Mouse (Mus musculus): Measurements from ENCODE around the gene Fmnl3.

GRCm38 (mm10) chr15:99310617-99311016 lies 59.7 kb downstream of the Fmnl3 start:
- TF ChIP-seq CTCF (IDR thresholded peaks at IDR 0.05 in 2 of 3, conservative IDR thresholded peaks at IDR 0.05 in 1 of 3; ENCODE audit: control insufficient read depth in 1 of 3, insufficient read depth in 1 of 3, low read depth in 2 of 3, low read length in 3 of 3, poor library complexity in 1 of 3, severe bottlenecking in 1 of 3) = no peak
- no peak for TF ChIP-seq BHLHE40 (IDR thresholded peaks at IDR 0.05; ENCODE audit: borderline replicate concordance, low read depth, low read length)
- no peak for TF ChIP-seq POLR2A (IDR thresholded peaks at IDR 0.05; ENCODE audit: control insufficient read depth in 1 of 2, insufficient read depth in 1 of 2, low read depth in 1 of 2, low read length in 2 of 2, poor library complexity in 1 of 2)
- no peak for TF ChIP-seq JUND (IDR thresholded peaks at IDR 0.05; ENCODE audit: low read depth, low read length)
- TF ChIP-seq E2F4 (IDR thresholded peaks at IDR 0.05; ENCODE audit: borderline replicate concordance, low read depth, low read length) = no peak
- TF ChIP-seq GATA1 (IDR thresholded peaks at IDR 0.05; ENCODE audit: low read depth, low read length) = no peak
- no peak for TF ChIP-seq NELFE (IDR thresholded peaks at IDR 0.05; ENCODE audit: low read depth, low read length)
- TF ChIP-seq TAL1 (IDR thresholded peaks at IDR 0.05; ENCODE audit: low read length) = no peak
- TF ChIP-seq MEF2A (IDR thresholded peaks at IDR 0.05; ENCODE audit: extremely low read depth, insufficient replicate concordance, low read depth, low read length, poor library complexity, severe bottlenecking) = no peak
- TF ChIP-seq MXI1 (IDR thresholded peaks at IDR 0.05; ENCODE audit: low read depth, low read length) = no peak
